Mouse (Mus musculus): Measurements from ENCODE around the gene Ralgapa1. TPM values are rescaled to one million over a fixed set of nuclear protein-coding genes. Genes with fewer than 3 reads are reported as not detected.
"Not testable (repeated sequence)": the region's sequence is repeated elsewhere in the genome, so short reads cannot be mapped to it uniquely, and the experiment has no call there.

Gene Ralgapa1
- polyA plus RNA-seq, 1 experiment: 3.6 TPM

GRCm38 (mm10) chr12:55598537-55598886 lies 222.5 kb downstream of the Ralgapa1 start:
- Histone ChIP-seq H3ac (ENCODE audit: control insufficient read depth, insufficient read length, low read depth) (no peak overlapping the region), H3K36me3 (ENCODE audit: control insufficient read depth, insufficient read depth) (no peaks in the 10 kb centered on the region), H3K79me3 (ENCODE audit: low read depth) (no peaks in the 10 kb centered on the region), H3K79me2 (ENCODE audit: control insufficient read depth, insufficient read depth) (no peaks in the 10 kb centered on the region), H3K27me3 (ENCODE audit: control insufficient read depth, insufficient read depth, insufficient read length) (peaks cover 6% of the 10 kb centered on the region), H3K4me3 (ENCODE audit: insufficient read depth, poor library complexity, severe bottlenecking) (no peak overlapping the region)
- TF ChIP-seq MAX (IDR thresholded peaks at IDR 0.05) (no peak), USF1 (IDR thresholded peaks at IDR 0.05; ENCODE audit: low read depth) (no peak), MYOG (IDR thresholded peaks at IDR 0.05; ENCODE audit: control insufficient read depth, extremely low read depth, insufficient read length) (no peak), CEBPB (IDR thresholded peaks at IDR 0.05; ENCODE audit: low read depth) (no peak), FOSL1 (IDR thresholded peaks at IDR 0.05; ENCODE audit: insufficient read depth, low read length, poor library complexity, severe bottlenecking) (no peak), CTCF (IDR thresholded peaks at IDR 0.05; ENCODE audit: control insufficient read depth, insufficient read depth, insufficient read length) (no peak), MYOD1 (IDR thresholded peaks at IDR 0.05; ENCODE audit: control insufficient read depth, insufficient read length, low read depth) (no peak)

- H3K36me3 ChIP-seq (ENCODE audit: control insufficient read depth, insufficient read depth); H3ac ChIP-seq (ENCODE audit: control insufficient read depth, insufficient read length, low read depth); H3K4me3 ChIP-seq (ENCODE audit: insufficient read depth, poor library complexity, severe bottlenecking): not testable (repeated sequence)
Measured at GRCm38 (mm10) chr12:55586936-55587335, 234.0 kb downstream of the Ralgapa1 start.

GRCm38 (mm10) chr12:55573794-55574193 lies 247.2 kb downstream of the Ralgapa1 start:
- no peaks in the 10 kb centered on the region for H3K79me2 ChIP-seq (ENCODE audit: control insufficient read depth, insufficient read depth)
- H3K27me3 ChIP-seq (ENCODE audit: control insufficient read depth, insufficient read depth, insufficient read length): peaks cover 3% of the 10 kb centered on the region
- no peaks in the 10 kb centered on the region for H3K79me3 ChIP-seq (ENCODE audit: low read depth)
- TF ChIP-seq FOSL1 (IDR thresholded peaks at IDR 0.05; ENCODE audit: insufficient read depth, low read length, poor library complexity, severe bottlenecking): no peak
- TF ChIP-seq MAX (IDR thresholded peaks at IDR 0.05): no peak
- TF ChIP-seq MYOD1 (IDR thresholded peaks at IDR 0.05; ENCODE audit: control insufficient read depth, insufficient read length, low read depth): no peak
- no peak for TF ChIP-seq MYOG (IDR thresholded peaks at IDR 0.05; ENCODE audit: control insufficient read depth, extremely low read depth, insufficient read length)
- TF ChIP-seq CEBPB (IDR thresholded peaks at IDR 0.05; ENCODE audit: low read depth): no peak
- TF ChIP-seq CTCF (IDR thresholded peaks at IDR 0.05; ENCODE audit: control insufficient read depth, insufficient read depth, insufficient read length): no peak
- no peak for TF ChIP-seq USF1 (IDR thresholded peaks at IDR 0.05; ENCODE audit: low read depth)
- no peak overlapping the region for H3ac ChIP-seq (ENCODE audit: control insufficient read depth, insufficient read length, low read depth)
- H3K36me3 ChIP-seq (ENCODE audit: control insufficient read depth, insufficient read depth): no peaks in the 10 kb centered on the region
- H3K4me3 ChIP-seq (ENCODE audit: insufficient read depth, poor library complexity, severe bottlenecking): no peak overlapping the region

More at GRCm38 (mm10) chr12:55586936-55587335, 234.0 kb downstream of the Ralgapa1 start:
- not testable (repeated sequence) for H3K79me2 ChIP-seq (ENCODE audit: control insufficient read depth, insufficient read depth); H3K79me3 ChIP-seq (ENCODE audit: low read depth); H3K27me3 ChIP-seq (ENCODE audit: control insufficient read depth, insufficient read depth, insufficient read length)

GRCm38 (mm10) chr12:55573089-55573488 lies 247.9 kb downstream of the Ralgapa1 start:
- Histone ChIP-seq H3K79me3 (ENCODE audit: low read depth) (no peaks in the 10 kb centered on the region), H3ac (ENCODE audit: control insufficient read depth, insufficient read length, low read depth) (no peak overlapping the region), H3K27me3 (ENCODE audit: control insufficient read depth, insufficient read depth, insufficient read length) (peaks cover 3% of the 10 kb centered on the region), H3K36me3 (ENCODE audit: control insufficient read depth, insufficient read depth) (no peaks in the 10 kb centered on the region), H3K4me3 (ENCODE audit: insufficient read depth, poor library complexity, severe bottlenecking) (no peak overlapping the region), H3K79me2 (ENCODE audit: control insufficient read depth, insufficient read depth) (no peaks in the 10 kb centered on the region)
- TF ChIP-seq FOSL1 (IDR thresholded peaks at IDR 0.05; ENCODE audit: insufficient read depth, low read length, poor library complexity, severe bottlenecking) (no peak), CTCF (IDR thresholded peaks at IDR 0.05; ENCODE audit: control insufficient read depth, insufficient read depth, insufficient read length) (no peak), CEBPB (IDR thresholded peaks at IDR 0.05; ENCODE audit: low read depth) (no peak), USF1 (IDR thresholded peaks at IDR 0.05; ENCODE audit: low read depth) (no peak), MYOD1 (IDR thresholded peaks at IDR 0.05; ENCODE audit: control insufficient read depth, insufficient read length, low read depth) (no peak), MAX (IDR thresholded peaks at IDR 0.05) (no peak), MYOG (IDR thresholded peaks at IDR 0.05; ENCODE audit: control insufficient read depth, extremely low read depth, insufficient read length) (no peak)

GRCm38 (mm10) chr12:55571661-55572060 lies 249.3 kb downstream of the Ralgapa1 start:
- Histone ChIP-seq H3K36me3 (ENCODE audit: control insufficient read depth, insufficient read depth) (no peaks in the 10 kb centered on the region), H3K27me3 (ENCODE audit: control insufficient read depth, insufficient read depth, insufficient read length) (peaks cover 3% of the 10 kb centered on the region), H3K79me3 (ENCODE audit: low read depth) (no peaks in the 10 kb centered on the region), H3ac (ENCODE audit: control insufficient read depth, insufficient read length, low read depth) (no peak overlapping the region), H3K79me2 (ENCODE audit: control insufficient read depth, insufficient read depth) (no peaks in the 10 kb centered on the region), H3K4me3 (ENCODE audit: insufficient read depth, poor library complexity, severe bottlenecking) (no peak overlapping the region)
- TF ChIP-seq MYOD1 (IDR thresholded peaks at IDR 0.05; ENCODE audit: control insufficient read depth, insufficient read length, low read depth) (no peak), MAX (IDR thresholded peaks at IDR 0.05) (no peak), MYOG (IDR thresholded peaks at IDR 0.05; ENCODE audit: control insufficient read depth, extremely low read depth, insufficient read length) (no peak), CTCF (IDR thresholded peaks at IDR 0.05; ENCODE audit: control insufficient read depth, insufficient read depth, insufficient read length) (no peak), FOSL1 (IDR thresholded peaks at IDR 0.05; ENCODE audit: insufficient read depth, low read length, poor library complexity, severe bottlenecking) (no peak), USF1 (IDR thresholded peaks at IDR 0.05; ENCODE audit: low read depth) (no peak), CEBPB (IDR thresholded peaks at IDR 0.05; ENCODE audit: low read depth) (no peak)

- Histone ChIP-seq H3K36me3 (ENCODE audit: control insufficient read depth, insufficient read depth) (no peaks in the 10 kb centered on the region), H3K27me3 (ENCODE audit: control insufficient read depth, insufficient read depth, insufficient read length) (no peaks in the 10 kb centered on the region), H3K79me3 (ENCODE audit: low read depth) (no peaks in the 10 kb centered on the region), H3ac (ENCODE audit: control insufficient read depth, insufficient read length, low read depth) (no peak overlapping the region), H3K4me3 (ENCODE audit: insufficient read depth, poor library complexity, severe bottlenecking) (no peak overlapping the region), H3K79me2 (ENCODE audit: control insufficient read depth, insufficient read depth) (no peaks in the 10 kb centered on the region)
- TF ChIP-seq MAX (IDR thresholded peaks at IDR 0.05) (no peak), USF1 (IDR thresholded peaks at IDR 0.05; ENCODE audit: low read depth) (no peak), MYOG (IDR thresholded peaks at IDR 0.05; ENCODE audit: control insufficient read depth, extremely low read depth, insufficient read length) (no peak), CEBPB (IDR thresholded peaks at IDR 0.05; ENCODE audit: low read depth) (no peak), MYOD1 (IDR thresholded peaks at IDR 0.05; ENCODE audit: control insufficient read depth, insufficient read length, low read depth) (no peak), CTCF (IDR thresholded peaks at IDR 0.05; ENCODE audit: control insufficient read depth, insufficient read depth, insufficient read length) (no peak), FOSL1 (IDR thresholded peaks at IDR 0.05; ENCODE audit: insufficient read depth, low read length, poor library complexity, severe bottlenecking) (no peak)
Measured at GRCm38 (mm10) chr12:55571181-55571580, 249.8 kb downstream of the Ralgapa1 start.

Measured in C2C12 (cell line).